Mouse (Mus musculus) heart, adult 2 months (tissue): ENCODE results near the gene Snta1. TPM values are rescaled to one million over a fixed set of nuclear protein-coding genes. Genes with fewer than 3 reads are reported as not detected.

ENCODE experiments used
- DNase-seq, 2 experiments: peaks; one replicate each; pipeline ENCODE4 v3.0.0; 2021
- H3K27ac ChIP-seq: fragments of 200-600 bp; 2 replicates; pipeline ENCODE4 v1.8.1; 2022
- H3K27me3 ChIP-seq: fragments of 200-500 bp; 2 replicates; pipeline ENCODE4 v1.6.1; 2012; ENCODE audit warnings: mild to moderate bottlenecking, low read length, inconsistent platforms, mixed read lengths; ENCODE audit not compliant: control insufficient read depth, insufficient read depth
- H3K36me3 ChIP-seq: fragments of 200-500 bp; 2 replicates; pipeline ENCODE4 v1.6.1; 2012; ENCODE audit warnings: low read length, inconsistent platforms; ENCODE audit not compliant: control insufficient read depth, insufficient read depth
- H3K4me1 ChIP-seq: fragments of 200-500 bp; 2 replicates; pipeline ENCODE4 v1.6.1; 2011; ENCODE audit warnings: low read length; ENCODE audit not compliant: control insufficient read depth, insufficient read depth
- H3K4me3 ChIP-seq: fragments of 200-600 bp; 2 replicates; pipeline ENCODE4 v1.8.1; 2022
- H3K79me2 ChIP-seq: fragments of 200-500 bp; replicated peaks from 2 replicates; pipeline ENCODE4 v1.6.1; 2012; ENCODE audit warnings: mild to moderate bottlenecking, inconsistent platforms, low read length, moderate library complexity, mixed read lengths; ENCODE audit not compliant: control insufficient read depth, insufficient read depth
- H3K9ac ChIP-seq: fragments of 200-500 bp; 2 replicates; pipeline ENCODE4 v1.6.1; 2012; ENCODE audit warnings: low read depth, mild to moderate bottlenecking, control low read depth, inconsistent platforms, low read length, mixed read lengths
- CTCF ChIP-seq: fragments of 200-600 bp; IDR thresholded peaks from 2 replicates; pipeline ENCODE4 v1.8.1; 2022; ENCODE audit warnings: antibody characterized with exemption, mild to moderate bottlenecking, moderate library complexity
- EP300 ChIP-seq: fragments of 200-500 bp; IDR thresholded peaks from 2 replicates; pipeline ENCODE4 v1.6.1; 2011; ENCODE audit warnings: low read depth, low read length, control low read depth; ENCODE audit not compliant: insufficient read depth
- POLR2A ChIP-seq: fragments of 200-500 bp; IDR thresholded peaks from 2 replicates; pipeline ENCODE4 v1.6.1; 2011; ENCODE audit warnings: mild to moderate bottlenecking, low read depth, low read length, control low read depth; ENCODE audit not compliant: insufficient read depth
- WGBS: fragments of 180-500 bp; shearing (Covaris S2); methylation state at CpG from one replicate; pipeline ENCODE4 v1.1.7; 2018; 5-methylcytosine and 5-hydroxymethylcytosine counted together
- intact Hi-C: fragments of 180-260 bp; cut with DNase I; formaldehyde crosslinking; loops from one replicate; pipeline ENCODE4 v1.15.1; 2025
- polyA plus RNA-seq: library from polyadenylated mRNA; depleted of rRNA; stranded (reverse); fragments of >200 nt; gene quantifications from 2 replicates; pipeline ENCODE4 v1.2.3, GENCODE M21; 2012
- total RNA-seq, 2 experiments: library from RNA; stranded (reverse); gene quantifications; 2 replicates each; pipeline ENCODE4 v1.2.3; 2021

Snta1 gene
- total and polyA plus RNA-seq, 3 experiments, result 64.8 to 95.0 (median 73.6) TPM

DNA sequence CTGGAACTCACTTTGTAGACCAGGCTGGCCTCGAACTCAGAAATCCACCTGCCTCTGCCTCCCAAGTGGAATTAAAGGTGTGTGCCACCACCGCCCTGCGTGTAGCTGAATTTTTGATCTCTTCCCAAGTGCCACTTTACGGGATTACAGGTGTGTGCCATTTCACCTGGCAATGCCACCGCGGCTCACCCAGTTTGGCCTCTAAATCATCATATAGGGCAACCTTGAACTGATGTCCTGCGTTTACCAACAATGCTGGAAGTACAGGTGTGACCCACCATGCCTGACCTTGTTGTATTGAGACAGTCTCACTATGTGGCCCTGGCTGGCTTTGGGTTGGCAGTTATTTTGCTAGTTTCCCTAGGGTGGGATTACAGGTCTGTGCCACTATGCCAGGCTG is 26.8 kb upstream of the Snta1 start:
- H3K4me1 ChIP-seq, result peaks cover 4% of the 10 kb centered on the region
- peaks cover 16% of the 10 kb centered on the region for H3K36me3 ChIP-seq
- H3K27ac ChIP-seq, result no peak overlapping the region
- H3K79me2 ChIP-seq, result peaks cover 2% of the 10 kb centered on the region; the same call in 1 of the 2 replicates
- intact Hi-C loops, result loop anchor here (5.0 to 10.0 kb wide), 3 partner anchors 73 to 360 kb away; partner anchors contain the start of genes 4930519P11Rik, Raly, Zfp341 and a
- WGBS, result 95% methylated on average over 7 of the region's 7 CpGs
- DNase-seq, result no peak
- TF ChIP-seq CTCF (no peak), EP300 (no peak), POLR2A (no peak)
- H3K27me3 ChIP-seq, result no peaks in the 10 kb centered on the region
- no peak overlapping the region for H3K9ac ChIP-seq
- no peak overlapping the region for H3K4me3 ChIP-seq

DNA sequence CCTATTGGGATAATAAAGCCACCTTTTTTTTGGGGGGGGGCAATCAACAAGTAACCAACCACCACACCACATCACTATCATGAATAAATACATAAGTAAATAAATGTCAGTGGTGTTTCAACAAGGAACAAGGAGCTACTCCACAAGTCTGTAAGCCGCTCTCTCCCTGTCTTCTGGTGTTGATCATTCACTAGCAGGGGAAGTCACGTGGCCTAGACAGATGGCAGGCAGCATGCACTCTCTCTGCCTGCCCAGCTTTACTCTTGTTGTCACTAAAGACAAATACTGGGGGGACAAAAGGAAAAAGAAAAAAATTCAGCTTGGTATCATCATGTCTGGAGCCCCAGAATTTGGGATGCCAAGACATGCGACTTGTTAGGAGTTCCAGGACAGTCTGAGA is 25.5 kb upstream of the Snta1 start:
- intact Hi-C loops, result loop anchor here (10.0 kb wide), 1 partner anchor 361 kb away; the partner anchor contains the start of genes Raly and a
- peaks cover 2% of the 10 kb centered on the region; the same call in 1 of the 2 replicates for H3K79me2 ChIP-seq
- peaks cover 11% of the 10 kb centered on the region for H3K36me3 ChIP-seq
- H3K4me1 ChIP-seq, result peaks cover 3% of the 10 kb centered on the region
- WGBS, result 80% methylated on average over 3 of the region's 3 CpGs
- no peaks in the 10 kb centered on the region for H3K27me3 ChIP-seq
- TF ChIP-seq CTCF (no peak), POLR2A (no peak), EP300 (no peak)
- H3K9ac ChIP-seq, result no peak overlapping the region
- DNase-seq, result no peak
- H3K4me3 ChIP-seq, result no peak overlapping the region
- no peak overlapping the region for H3K27ac ChIP-seq

DNA sequence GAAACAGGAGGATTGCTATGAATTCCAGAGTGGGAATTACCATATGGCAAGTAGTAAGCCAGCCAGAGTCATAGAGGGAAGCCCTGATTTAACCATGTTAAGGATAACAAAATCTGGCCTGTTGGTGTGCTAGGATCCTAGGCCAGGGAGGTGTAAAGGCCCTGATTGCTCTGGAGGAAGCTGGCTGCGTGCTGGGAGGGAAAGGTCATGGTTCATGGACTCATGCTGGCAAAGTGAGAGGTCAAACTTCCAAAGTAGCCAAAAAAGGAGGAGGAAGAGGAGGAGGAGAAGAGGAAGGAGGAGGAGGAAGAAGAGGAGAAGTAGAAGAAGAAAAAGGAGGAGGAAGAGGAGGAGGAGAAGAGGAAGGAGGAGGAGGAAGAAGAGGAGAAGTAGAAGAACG is 24.8 kb upstream of the Snta1 start:
- DNase-seq, result no peak

DNA sequence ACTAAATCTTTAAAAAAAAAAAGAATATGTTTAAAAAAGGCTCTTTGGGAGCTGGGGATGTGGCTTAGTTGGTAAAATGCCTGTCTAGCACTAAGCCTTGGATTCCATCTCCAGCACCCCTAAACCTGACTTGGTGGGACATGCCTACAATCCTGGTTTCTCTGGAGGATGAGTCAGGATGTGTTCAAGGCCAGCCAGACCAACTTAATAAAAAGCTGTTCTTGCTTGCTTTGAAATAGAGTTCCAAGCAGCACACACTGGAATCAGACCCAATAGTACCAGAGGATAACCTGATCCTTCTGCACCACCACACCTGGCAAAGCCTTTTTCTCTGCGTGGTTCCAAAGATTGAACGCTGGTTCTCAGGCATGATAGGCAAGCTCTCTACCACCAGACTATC is 22.7 kb upstream of the Snta1 start:
- no peak overlapping the region for H3K9ac ChIP-seq
- 93% methylated on average over 2 of the region's 2 CpGs for WGBS
- no peak for DNase-seq
- H3K27ac ChIP-seq, result no peak overlapping the region
- H3K36me3 ChIP-seq, result peaks cover 2% of the 10 kb centered on the region; the same call in 1 of the 2 replicates
- no peaks in the 10 kb centered on the region for H3K27me3 ChIP-seq
- H3K4me3 ChIP-seq, result no peak overlapping the region
- H3K79me2 ChIP-seq, result no peaks in the 10 kb centered on the region
- H3K4me1 ChIP-seq, result no peaks in the 10 kb centered on the region; the same call in 1 of the 2 replicates
- TF ChIP-seq CTCF (no peak), EP300 (no peak), POLR2A (no peak)
- intact Hi-C loops, result loop anchor here (10.0 kb wide), 1 partner anchor 364 kb away; the partner anchor contains the start of genes Raly and a

More for the DNA sequence above, 24.8 kb upstream of the Snta1 start:
- Histone ChIP-seq H3K4me1 (peaks cover 3% of the 10 kb centered on the region), H3K4me3 (no peak overlapping the region), H3K36me3 (peaks cover 6% of the 10 kb centered on the region; the same call in 1 of the 2 replicates), H3K27me3 (no peaks in the 10 kb centered on the region), H3K27ac (no peak overlapping the region), H3K9ac (no peak overlapping the region), H3K79me2 (peaks cover 2% of the 10 kb centered on the region; the same call in 1 of the 2 replicates)
- no peak for TF ChIP-seq POLR2A
- TF ChIP-seq EP300, result no peak
- TF ChIP-seq CTCF, result no peak
- intact Hi-C loops, result loop anchor here (10.0 kb wide), 1 partner anchor 362 kb away; the partner anchor contains the start of genes Raly and a
- 44% methylated on average over 2 of the region's 2 CpGs for WGBS

DNA sequence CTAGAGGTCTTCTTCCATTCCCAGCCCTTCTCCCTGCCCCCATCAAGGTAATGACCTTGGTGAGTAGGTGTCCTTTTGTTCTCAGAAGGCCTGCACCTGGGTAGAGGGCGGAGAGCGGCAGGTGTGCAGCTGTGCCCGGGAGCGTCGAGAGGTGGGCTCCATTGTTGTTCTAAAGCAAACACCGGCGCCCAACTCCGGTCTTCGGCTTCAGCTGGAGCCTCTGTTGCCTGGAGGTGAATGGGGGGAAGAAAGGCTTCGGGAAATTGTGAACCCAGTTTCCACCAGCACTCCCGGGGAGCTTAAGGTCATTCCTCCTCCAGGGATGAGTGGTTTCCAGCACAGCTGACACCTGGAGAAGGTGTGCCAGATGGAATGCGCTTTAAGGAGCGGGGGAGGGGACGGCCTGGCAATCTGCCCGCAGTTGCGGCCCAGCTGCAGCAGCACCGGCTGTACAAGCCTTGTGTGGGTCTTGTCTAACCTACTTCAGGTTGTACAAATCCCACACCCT is 20.0 kb upstream of the Snta1 start:
- DNase-seq, result no peak
- intact Hi-C loops, result no loop called here
- TF ChIP-seq CTCF (no peak), POLR2A (no peak), EP300 (no peak)
- Histone ChIP-seq H3K79me2 (no peaks in the 10 kb centered on the region), H3K4me3 (no peak overlapping the region), H3K27me3 (no peaks in the 10 kb centered on the region), H3K4me1 (no peaks in the 10 kb centered on the region), H3K9ac (no peak overlapping the region), H3K36me3 (no peaks in the 10 kb centered on the region), H3K27ac (no peak overlapping the region)
- WGBS, result 35% methylated on average over 17 of the region's 17 CpGs
